Mouse (Mus musculus) T-helper 17 cell (primary cell): ENCODE measurements around the gene Stx1a.

Experiments
- in situ Hi-C, 2 experiments: fragments of 300-600 bp; cut with MboI, MseI; formaldehyde crosslinking; loops; 1 replicate in 1 of 2; 2 replicates in 1 of 2; pipeline ENCODE4 v1.15.1; 2025; ENCODE audit warnings: high pct_unique_total_duplicates in 2 of 2

Gene Stx1a

GRCm38 (mm10) chr5:135077564-135078481 is 54.5 kb downstream of the Stx1a start, which contains the start of gene Vps37d:
TSS of gene Vps37d (minus strand) at chr5:135078266.
- in situ Hi-C loops: no loop called here

- in situ Hi-C loops: no loop called here
These were observed 55.2 kb downstream of the Stx1a start for GRCm38 (mm10) chr5:135078482-135078810.

- in situ Hi-C loops: no loop called here
These were observed 56.3 kb downstream of the Stx1a start for GRCm38 (mm10) chr5:135079578-135079977.

GRCm38 (mm10) chr5:135080539-135080938 is 57.3 kb downstream of the Stx1a start:
- in situ Hi-C loops: no loop called here

- in situ Hi-C loops: no loop called here
These were observed 63.6 kb downstream of the Stx1a start for GRCm38 (mm10) chr5:135086871-135087270.

- in situ Hi-C loops: no loop called here
These were observed 66.4 kb downstream of the Stx1a start, which contains the start of gene Mlxipl for GRCm38 (mm10) chr5:135089653-135090052. TSS of gene Mlxipl (plus strand) at chr5:135089890.
